Mouse (Mus musculus) MEL (cell line): Measurements from ENCODE around the gene Slc17a5. TPM values are rescaled to one million over a fixed set of nuclear protein-coding genes. Genes with fewer than 3 reads are reported as not detected.

ENCODE experiments used
- DNase-seq: peaks from one replicate; pipeline ENCODE4 v3.0.0; 2011; ENCODE audit warnings: low read depth, low spot score
- H3K27ac ChIP-seq: 2 replicates; pipeline ENCODE4 v1.5.1; 2012; ENCODE audit warnings: low read depth, mild to moderate bottlenecking, control low read depth, low read length, moderate library complexity; ENCODE audit not compliant: control insufficient read depth
- H3K27me3 ChIP-seq, 2 experiments: fragments of 150-350 bp in 1 of 2; sonication (generic) in 1 of 2; 2 replicates each; pipeline ENCODE4 v1.6.1; 2012; ENCODE audit warnings: low read length in 2 of 2, mild to moderate bottlenecking in 2 of 2, improper control_type of control experiment in 1 of 2, moderate library complexity in 1 of 2; ENCODE audit not compliant: insufficient read depth in 2 of 2, control insufficient read depth in 1 of 2
- H3K36me3 ChIP-seq, 2 experiments: 2 replicates each; pipeline ENCODE4 v1.6.1; 2012 to 2014; ENCODE audit warnings: low read length in 2 of 2, improper control_type of control experiment in 1 of 2, inconsistent platforms in 1 of 2, mild to moderate bottlenecking in 1 of 2; ENCODE audit not compliant: insufficient read depth in 2 of 2, control insufficient read depth in 1 of 2
- H3K4me1 ChIP-seq, 2 experiments: fragments of 150-350 bp in 1 of 2; sonication (generic) in 1 of 2; 2 replicates each; pipeline ENCODE4 v1.6.1; 2012; ENCODE audit warnings: low read length in 2 of 2, improper control_type of control experiment in 1 of 2, mild to moderate bottlenecking in 1 of 2; ENCODE audit not compliant: insufficient read depth in 2 of 2, control insufficient read depth in 1 of 2
- H3K4me3 ChIP-seq, 2 experiments: fragments of 150-350 bp in 1 of 2; sonication (generic) in 1 of 2; 2 replicates each; pipeline ENCODE4 v1.5.1; 2012; ENCODE audit warnings: low read depth in 2 of 2, low read length in 2 of 2, mild to moderate bottlenecking in 2 of 2, moderate library complexity in 2 of 2, control low read depth in 1 of 2, improper control_type of control experiment in 1 of 2; ENCODE audit not compliant: control insufficient read depth in 1 of 2, insufficient read depth in 1 of 2
- H3K79me2 ChIP-seq: 2 replicates; pipeline ENCODE4 v1.6.1; 2012; ENCODE audit warnings: mild to moderate bottlenecking, low read length, moderate library complexity; ENCODE audit not compliant: control insufficient read depth, poor library complexity, insufficient read depth
- H3K9ac ChIP-seq: 2 replicates; pipeline ENCODE4 v1.6.1; 2012; ENCODE audit warnings: low read depth, mild to moderate bottlenecking, control low read depth, low read length, moderate library complexity; ENCODE audit not compliant: control insufficient read depth, poor library complexity, severe bottlenecking
- H3K9me3 ChIP-seq: fragments of 150-350 bp; sonication (generic); replicated peaks from 2 replicates; pipeline ENCODE4 v1.6.1; 2012; ENCODE audit warnings: mild to moderate bottlenecking, low read length, improper control_type of control experiment, moderate library complexity; ENCODE audit not compliant: insufficient read depth
- CHD1 ChIP-seq: IDR thresholded peaks from 2 replicates; pipeline ENCODE4 v1.6.1; 2012; ENCODE audit warnings: low read depth, mild to moderate bottlenecking, inconsistent platforms, low read length, improper control_type of control experiment
- CHD2 ChIP-seq: IDR thresholded peaks from 2 replicates; pipeline ENCODE4 v1.6.1; 2011; ENCODE audit warnings: low read length, improper control_type of control experiment
- CTCF ChIP-seq, 3 experiments: IDR thresholded peaks in 2 of 3; conservative IDR thresholded peaks in 1 of 3; 2 replicates each; pipeline ENCODE4 v1.5.1; 2011 to 2012; ENCODE audit warnings: low read length in 3 of 3, low read depth in 2 of 3, mild to moderate bottlenecking in 2 of 3, improper control_type of control experiment in 1 of 3, inconsistent platforms in 1 of 3, mixed read lengths in 1 of 3, moderate library complexity in 1 of 3; ENCODE audit not compliant: control insufficient read depth in 1 of 3, insufficient read depth in 1 of 3, poor library complexity in 1 of 3, severe bottlenecking in 1 of 3
- ELF1 ChIP-seq: IDR thresholded peaks from 2 replicates; pipeline ENCODE4 v1.6.1; 2014; ENCODE audit warnings: low read depth, mild to moderate bottlenecking, inconsistent platforms, low read length, improper control_type of control experiment, moderate library complexity
- ETS1 ChIP-seq: IDR thresholded peaks from 2 replicates; pipeline ENCODE4 v1.6.1; 2012; ENCODE audit warnings: low read depth, mild to moderate bottlenecking, inconsistent platforms, low read length, improper control_type of control experiment, moderate library complexity
- GATA1 ChIP-seq: IDR thresholded peaks from 2 replicates; pipeline ENCODE4 v1.6.1; 2011; ENCODE audit warnings: low read depth, low read length, improper control_type of control experiment
- KAT2A ChIP-seq: conservative IDR thresholded peaks from 2 replicates; pipeline ENCODE4 v1.6.1; 2012; ENCODE audit warnings: low read depth, low read length, improper control_type of control experiment, inconsistent platforms
- MEF2A ChIP-seq: IDR thresholded peaks from 2 replicates; pipeline ENCODE4 v1.6.1; 2014; ENCODE audit warnings: low read depth, mild to moderate bottlenecking, inconsistent platforms, low read length, improper control_type of control experiment; ENCODE audit not compliant: poor library complexity, insufficient replicate concordance, severe bottlenecking; ENCODE audit errors: extremely low read depth
- MXI1 ChIP-seq: IDR thresholded peaks from 2 replicates; pipeline ENCODE4 v1.6.1; 2011; ENCODE audit warnings: mild to moderate bottlenecking, low read depth, low read length, improper control_type of control experiment
- MYB ChIP-seq: IDR thresholded peaks from 2 replicates; pipeline ENCODE4 v1.6.1; 2011; ENCODE audit warnings: mild to moderate bottlenecking, low read depth, low read length, improper control_type of control experiment
- NELFE ChIP-seq: IDR thresholded peaks from 2 replicates; pipeline ENCODE4 v1.6.1; 2011; ENCODE audit warnings: low read depth, low read length, improper control_type of control experiment
- NRF1 ChIP-seq: IDR thresholded peaks from 2 replicates; pipeline ENCODE4 v1.6.1; 2014; ENCODE audit warnings: low read depth, mild to moderate bottlenecking, inconsistent platforms, low read length, improper control_type of control experiment, moderate library complexity; ENCODE audit not compliant: poor library complexity, insufficient read depth, severe bottlenecking
- POLR2AphosphoS2 ChIP-seq: IDR thresholded peaks from 2 replicates; pipeline ENCODE4 v1.6.1; 2011; ENCODE audit warnings: low read length, improper control_type of control experiment
- POLR2AphosphoS5 ChIP-seq: IDR thresholded peaks from 2 replicates; pipeline ENCODE4 v1.6.1; 2012; ENCODE audit warnings: low read depth, borderline replicate concordance, mild to moderate bottlenecking, inconsistent platforms, low read length, moderate library complexity, mixed read lengths
- RAD21 ChIP-seq: IDR thresholded peaks from 2 replicates; pipeline ENCODE4 v1.6.1; 2011; ENCODE audit warnings: mild to moderate bottlenecking, low read depth, low read length, improper control_type of control experiment
- RCOR1 ChIP-seq: IDR thresholded peaks from 2 replicates; pipeline ENCODE4 v1.6.1; 2012; ENCODE audit warnings: low read depth, mild to moderate bottlenecking, inconsistent platforms, low read length, improper control_type of control experiment
- SIN3A ChIP-seq: IDR thresholded peaks from 2 replicates; pipeline ENCODE4 v1.6.1; 2012; ENCODE audit warnings: low read length, improper control_type of control experiment, inconsistent platforms
- TBP ChIP-seq: IDR thresholded peaks from 2 replicates; pipeline ENCODE4 v1.8.0; 2011; ENCODE audit warnings: low read depth, low read length, improper control_type of control experiment
- TCF12 ChIP-seq: IDR thresholded peaks from 2 replicates; pipeline ENCODE4 v1.6.1; 2014; ENCODE audit warnings: low read depth, mild to moderate bottlenecking, inconsistent platforms, low read length, improper control_type of control experiment, moderate library complexity
- UBTF ChIP-seq: IDR thresholded peaks from 2 replicates; pipeline ENCODE4 v1.6.1; 2012; ENCODE audit warnings: low read depth, mild to moderate bottlenecking, inconsistent platforms, low read length, improper control_type of control experiment, moderate library complexity, borderline replicate concordance; ENCODE audit not compliant: insufficient read depth
- USF1 ChIP-seq: IDR thresholded peaks from 2 replicates; pipeline ENCODE4 v1.6.1; 2014; ENCODE audit warnings: low read depth, mild to moderate bottlenecking, inconsistent platforms, low read length, improper control_type of control experiment, moderate library complexity
- USF2 ChIP-seq, 2 experiments: IDR thresholded peaks; 2 replicates each; pipeline ENCODE4 v1.6.1; 2011 to 2012; ENCODE audit warnings: improper control_type of control experiment in 2 of 2, low read length in 2 of 2, borderline replicate concordance in 1 of 2, inconsistent platforms in 1 of 2, low read depth in 1 of 2, mild to moderate bottlenecking in 1 of 2; ENCODE audit not compliant: insufficient read depth in 1 of 2
- ZC3H11A ChIP-seq: IDR thresholded peaks from 2 replicates; pipeline ENCODE4 v1.6.1; 2012; ENCODE audit warnings: low read depth, mild to moderate bottlenecking, inconsistent platforms, low read length, improper control_type of control experiment
- ZKSCAN1 ChIP-seq: IDR thresholded peaks from 2 replicates; pipeline ENCODE4 v1.6.1; 2012; ENCODE audit warnings: low read depth, mild to moderate bottlenecking, inconsistent platforms, low read length, improper control_type of control experiment, moderate library complexity
- ZMIZ1 ChIP-seq: IDR thresholded peaks from 2 replicates; pipeline ENCODE4 v1.6.1; 2012; ENCODE audit warnings: low read depth, mild to moderate bottlenecking, inconsistent platforms, low read length, improper control_type of control experiment, moderate library complexity
- polyA plus RNA-seq, 2 experiments: library from polyadenylated mRNA; stranded (reverse) in 1 of 2; unstranded in 1 of 2; fragments of >175 nt in 1 of 2; fragments of >200 nt in 1 of 2; gene quantifications; 2 replicates each; pipeline versions ENCODE4 v1.2.1 to v1.2.4; 2012; ENCODE audit warnings: low replicate concordance in 2 of 2, low read depth in 1 of 2; ENCODE audit not compliant: insufficient read length in 2 of 2, insufficient read depth in 1 of 2, missing spikeins in 1 of 2
- total RNA-seq: library from RNA; depleted of rRNA; stranded (reverse); fragments of 300-350 nt; gene quantifications from 2 replicates; pipeline ENCODE4 v1.2.3, GENCODE M21; 2012

The Slc17a5 gene
- total and polyA plus RNA-seq, 3 experiments = 3.5 to 4.1 TPM; not detected in 1

GRCm38 (mm10) chr9:78506002-78506721 is 81.7 kb downstream of the Slc17a5 start (continued):
- no peak for TF ChIP-seq USF2 (IDR thresholded peaks at IDR 0.05; ENCODE audit: borderline replicate concordance in 1 of 2, insufficient read depth in 1 of 2, low read depth in 1 of 2, low read length in 2 of 2)

- no peaks in the 10 kb centered on the region for H3K9me3 ChIP-seq
- DNase-seq = no peak
- TF ChIP-seq ZMIZ1 = no peak
- no peak for TF ChIP-seq RAD21
- no peak for TF ChIP-seq SIN3A
- no peak for TF ChIP-seq UBTF
- TF ChIP-seq MEF2A = no peak
- no peak for TF ChIP-seq ETS1
- TF ChIP-seq ZKSCAN1 = no peak
- TF ChIP-seq ELF1 = no peak
- no peak for TF ChIP-seq USF1
- TF ChIP-seq MYB = no peak
- no peak for TF ChIP-seq POLR2AphosphoS5
- no peak for TF ChIP-seq CHD1
- no peaks in the 10 kb centered on the region for H3K36me3 ChIP-seq
- H3K27ac ChIP-seq = no peak overlapping the region
- H3K79me2 ChIP-seq = no peaks in the 10 kb centered on the region
- no peak overlapping the region for H3K4me3 ChIP-seq
- peaks cover 0 to 2% of the 10 kb centered on the region in 2 experiments; a peak in 3 of 4 replicates for H3K27me3 ChIP-seq
- H3K9ac ChIP-seq = no peak overlapping the region
- H3K4me1 ChIP-seq = no peaks in the 10 kb centered on the region
These were observed 82.6 kb downstream of the Slc17a5 start for GRCm38 (mm10) chr9:78505223-78505622.

GRCm38 (mm10) chr9:78504679-78505078 is 83.2 kb downstream of the Slc17a5 start:
- H3K9ac ChIP-seq = no peak overlapping the region
- H3K27me3 ChIP-seq = peaks cover 0 to 2% of the 10 kb centered on the region in 2 experiments; a peak in 3 of 4 replicates
- H3K4me1 ChIP-seq = no peaks in the 10 kb centered on the region
- H3K4me3 ChIP-seq = no peak overlapping the region
- TF ChIP-seq ZC3H11A (no peak), RCOR1 (no peak), CTCF (IDR thresholded peaks at IDR 0.05 in 2 of 3, conservative IDR thresholded peaks at IDR 0.05 in 1 of 3; ENCODE audit: control insufficient read depth in 1 of 3, insufficient read depth in 1 of 3, low read depth in 2 of 3, low read length in 3 of 3, poor library complexity in 1 of 3, severe bottlenecking in 1 of 3) (no peak), POLR2AphosphoS5 (no peak), POLR2AphosphoS2 (no peak), ELF1 (no peak), ETS1 (no peak), NELFE (no peak), SIN3A (no peak), GATA1 (no peak), KAT2A (no peak), CHD2 (no peak), NRF1 (no peak), TCF12 (no peak), TBP (no peak), MXI1 (no peak)
- no peaks in the 10 kb centered on the region for H3K79me2 ChIP-seq
- DNase-seq = no peak
- H3K9me3 ChIP-seq = no peaks in the 10 kb centered on the region
- H3K36me3 ChIP-seq = no peaks in the 10 kb centered on the region
- H3K27ac ChIP-seq = no peak overlapping the region
